Mouse (Mus musculus) ovary, adult 2 months (tissue): ENCODE measurements around the gene Gpc3. TPM values are rescaled to one million over a fixed set of nuclear protein-coding genes. Genes with fewer than 3 reads are reported as not detected.

ENCODE experiments used
- polyA plus RNA-seq: library from polyadenylated mRNA; depleted of rRNA; stranded (reverse); fragments of >200 nt; gene quantifications from 2 replicates; pipeline ENCODE4 v1.2.3, GENCODE M21; 2012; rRNA removed

Gpc3 gene
- polyA plus RNA-seq: 54.2 and 68.4 TPM in 2 replicates

DNA sequence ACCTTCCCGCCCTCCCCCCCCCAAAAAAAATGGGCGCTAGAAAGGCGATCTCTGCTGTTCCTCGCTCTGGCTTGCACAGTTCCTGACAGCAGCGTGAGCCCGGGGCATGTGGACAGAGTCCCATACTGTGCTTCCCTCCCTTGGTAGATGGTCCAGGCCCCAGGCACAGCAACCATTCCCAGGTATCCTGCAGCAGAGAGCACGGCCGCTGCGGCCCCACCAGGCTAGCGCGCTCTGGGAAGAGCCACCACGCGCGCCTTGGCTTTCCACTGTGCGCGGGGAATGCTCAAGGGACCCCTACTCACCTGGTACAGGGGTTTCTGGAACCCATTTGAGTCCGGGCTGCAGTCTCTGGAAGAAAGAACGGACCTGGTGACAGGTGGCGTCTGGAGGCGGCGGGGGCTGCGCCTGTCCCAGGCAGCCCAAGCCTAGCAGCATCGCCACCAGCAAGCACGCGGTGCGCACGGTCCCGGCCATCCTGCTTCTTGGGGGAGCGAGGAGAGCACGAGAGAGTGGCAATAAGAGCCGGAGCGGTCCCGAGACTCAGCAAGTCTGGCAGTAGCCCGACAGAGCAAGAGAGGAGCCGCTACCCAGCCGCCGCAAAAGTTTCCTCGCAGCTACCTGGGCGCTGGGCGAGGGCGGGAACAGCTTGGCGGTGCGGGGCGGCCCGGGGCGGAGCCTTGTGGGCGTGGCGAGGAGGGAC, at the start of gene Gpc3:
TSS of gene Gpc3 (minus strand) at position 623 of the 703 bp plus-strand sequence.

Other genes starting within 250 kb of the Gpc3 start
- gene Ccdc160, start 177.2 kb upstream of the Gpc3 start, polyA plus RNA-seq: 0.12 and 0.41 TPM in 2 replicates